Mouse (Mus musculus): ENCODE results near the gene Grik3.

Gene Grik3

DNA sequence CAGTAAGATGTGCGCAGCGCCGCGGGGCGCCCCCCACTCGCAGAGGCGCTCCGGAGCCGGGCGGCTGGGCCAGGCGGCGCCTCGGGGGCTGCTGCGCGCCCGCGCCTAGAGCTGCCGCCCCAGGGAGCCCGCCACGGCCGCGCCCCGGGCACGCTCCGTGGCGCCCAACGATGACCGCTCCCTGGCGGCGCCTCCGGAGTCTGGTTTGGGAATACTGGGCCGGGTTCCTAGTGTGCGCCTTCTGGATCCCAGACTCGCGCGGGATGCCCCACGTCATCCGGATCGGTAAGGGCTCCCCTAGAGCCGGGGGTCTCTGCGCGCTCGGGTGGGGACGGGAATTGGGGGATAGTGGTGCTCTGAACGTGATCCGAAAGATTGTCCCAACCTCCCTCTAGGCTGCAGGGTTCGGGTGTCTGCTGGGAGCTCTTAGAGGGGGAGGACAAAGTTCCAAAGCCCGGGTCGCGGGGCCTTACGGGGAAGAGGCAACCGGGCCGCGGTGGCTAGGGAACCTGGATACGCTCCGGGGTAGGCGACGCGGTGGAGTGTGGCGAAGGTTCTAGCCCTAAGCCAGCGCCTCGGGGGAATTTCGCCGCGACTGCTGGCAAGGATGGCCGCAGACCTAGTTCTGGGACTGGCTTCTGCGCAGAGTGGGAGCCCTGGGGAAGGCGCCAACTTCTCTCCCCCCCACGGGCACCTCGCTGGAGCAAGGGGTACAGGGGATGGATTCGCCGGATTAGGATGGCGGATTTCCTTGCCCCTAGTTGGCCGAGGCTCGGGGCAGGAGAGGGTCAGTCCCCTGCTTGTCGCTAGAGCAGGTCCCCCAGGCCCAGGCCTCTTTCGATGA, at the start of gene Grik3:
Gene Grik3, plus strand, starts transcription at position 40 of the 844 bp plus-strand sequence.
- peak in 1 of 2 experiments; percentile 13 for DNase-seq

DNA sequence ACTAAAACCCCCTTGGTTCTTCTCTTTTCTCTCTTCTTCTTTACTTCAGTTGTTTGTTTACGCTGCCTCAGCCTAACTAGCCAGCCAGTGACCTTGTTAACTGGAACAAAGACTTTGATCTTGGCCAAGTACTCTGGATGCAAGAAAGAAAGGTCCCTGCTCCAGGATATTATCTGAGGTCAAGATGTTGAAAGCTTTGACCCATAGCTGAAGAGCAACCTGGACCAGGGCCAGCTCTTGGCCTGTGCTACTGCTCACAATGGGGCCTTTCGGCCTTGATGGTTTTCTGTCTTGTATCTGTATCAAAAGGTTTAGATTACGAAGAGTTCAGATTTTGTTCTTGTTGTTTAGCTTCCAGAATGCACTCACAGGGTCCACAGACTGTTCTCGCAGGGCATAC, 48.7 kb upstream of the Grik3 start:
- DNase-seq = no peak

DNA sequence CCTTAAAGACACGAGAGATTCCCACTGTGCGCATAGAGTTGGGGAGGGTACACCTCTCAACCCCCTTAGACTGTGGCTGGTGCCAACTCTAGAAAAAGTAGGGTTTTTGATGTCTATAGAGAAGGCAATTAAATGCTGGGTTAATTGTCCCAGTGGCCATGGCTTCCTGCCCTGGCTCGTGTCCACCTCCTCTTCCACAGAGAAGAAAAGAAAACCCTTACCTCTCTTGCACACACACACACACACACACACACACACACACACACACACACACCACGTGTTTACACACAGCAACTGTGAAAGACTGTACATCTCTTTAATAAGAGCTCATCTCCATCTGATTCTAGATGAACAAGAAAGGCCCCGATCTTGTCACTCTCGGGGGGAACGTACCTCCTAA, 46.1 kb upstream of the Grik3 start:
- no peak for DNase-seq

DNA sequence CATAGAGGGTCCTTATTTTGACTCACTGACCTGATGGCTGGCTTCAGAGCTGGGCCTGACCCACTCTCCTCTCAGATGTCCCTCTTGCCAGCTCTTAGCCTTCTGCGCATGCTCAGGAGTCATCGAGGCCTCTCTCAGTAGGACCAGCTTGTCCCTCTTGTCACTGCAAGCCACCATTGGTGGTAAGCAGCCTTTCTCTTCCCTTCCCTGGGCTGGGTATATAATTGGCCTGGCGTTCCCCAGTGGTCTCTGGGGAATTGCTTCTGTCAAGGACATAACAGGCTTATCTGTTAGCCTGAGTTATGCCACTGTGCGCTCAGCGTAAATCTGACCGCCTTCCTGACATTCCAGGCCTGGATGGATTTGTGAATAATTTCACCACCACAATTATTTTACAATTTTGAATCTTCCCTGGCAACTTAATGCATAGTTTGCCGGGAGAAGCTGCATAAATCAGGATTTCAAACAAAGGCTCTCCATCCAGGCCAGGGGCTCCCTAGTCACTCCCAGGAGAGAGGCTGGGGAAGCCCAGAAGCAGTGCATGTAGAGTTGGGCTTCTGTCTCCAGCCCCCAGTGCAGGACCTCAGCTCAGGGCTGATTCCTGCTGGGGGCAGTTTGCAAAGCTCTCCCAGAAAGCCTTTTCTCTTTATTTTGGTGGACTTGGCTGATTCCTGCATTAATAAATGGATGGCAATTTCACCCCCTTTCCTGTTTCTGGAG, 39.7 kb upstream of the Grik3 start:
- DNase-seq = no peak

DNA sequence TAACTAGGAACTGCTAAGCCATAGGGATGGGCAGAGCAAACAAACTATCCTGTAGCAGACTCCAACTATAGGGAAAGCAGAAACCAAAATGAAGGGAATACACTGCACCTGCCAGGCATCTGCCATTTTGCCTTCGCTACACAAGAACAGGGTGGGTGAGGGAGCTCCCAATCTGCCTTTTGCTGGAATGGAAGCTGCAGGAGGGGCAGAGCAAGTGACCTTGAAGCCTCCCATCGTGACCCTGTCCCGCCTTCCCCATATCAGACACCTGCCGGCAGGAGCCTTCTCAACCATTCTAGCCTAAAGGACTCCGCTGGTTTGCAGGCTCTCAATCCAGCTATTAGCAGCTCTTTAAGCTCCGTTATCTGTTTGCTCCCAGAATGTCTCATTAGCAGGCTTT, 38.7 kb upstream of the Grik3 start:
- no peak for DNase-seq

DNA sequence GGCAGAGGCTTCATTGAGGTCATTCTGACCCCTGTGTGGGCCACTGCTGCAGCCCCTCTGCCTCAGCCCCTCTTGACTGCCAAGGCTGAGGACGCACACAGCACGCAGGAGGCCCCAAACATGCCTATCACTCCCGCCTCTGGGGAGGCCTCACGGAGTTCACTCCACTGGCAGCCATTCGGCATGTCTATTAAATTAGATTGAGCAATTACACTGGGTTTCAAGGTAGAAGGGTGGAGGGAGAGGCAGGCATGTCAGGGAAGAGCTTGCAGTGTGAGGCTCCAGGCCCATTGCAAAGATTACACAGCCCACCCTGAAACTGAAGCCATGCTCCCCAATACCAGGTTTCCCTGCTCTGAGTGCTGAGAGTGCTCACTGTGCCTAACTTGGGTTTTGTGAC, 34.0 kb upstream of the Grik3 start:
- DNase-seq = no peak

DNA sequence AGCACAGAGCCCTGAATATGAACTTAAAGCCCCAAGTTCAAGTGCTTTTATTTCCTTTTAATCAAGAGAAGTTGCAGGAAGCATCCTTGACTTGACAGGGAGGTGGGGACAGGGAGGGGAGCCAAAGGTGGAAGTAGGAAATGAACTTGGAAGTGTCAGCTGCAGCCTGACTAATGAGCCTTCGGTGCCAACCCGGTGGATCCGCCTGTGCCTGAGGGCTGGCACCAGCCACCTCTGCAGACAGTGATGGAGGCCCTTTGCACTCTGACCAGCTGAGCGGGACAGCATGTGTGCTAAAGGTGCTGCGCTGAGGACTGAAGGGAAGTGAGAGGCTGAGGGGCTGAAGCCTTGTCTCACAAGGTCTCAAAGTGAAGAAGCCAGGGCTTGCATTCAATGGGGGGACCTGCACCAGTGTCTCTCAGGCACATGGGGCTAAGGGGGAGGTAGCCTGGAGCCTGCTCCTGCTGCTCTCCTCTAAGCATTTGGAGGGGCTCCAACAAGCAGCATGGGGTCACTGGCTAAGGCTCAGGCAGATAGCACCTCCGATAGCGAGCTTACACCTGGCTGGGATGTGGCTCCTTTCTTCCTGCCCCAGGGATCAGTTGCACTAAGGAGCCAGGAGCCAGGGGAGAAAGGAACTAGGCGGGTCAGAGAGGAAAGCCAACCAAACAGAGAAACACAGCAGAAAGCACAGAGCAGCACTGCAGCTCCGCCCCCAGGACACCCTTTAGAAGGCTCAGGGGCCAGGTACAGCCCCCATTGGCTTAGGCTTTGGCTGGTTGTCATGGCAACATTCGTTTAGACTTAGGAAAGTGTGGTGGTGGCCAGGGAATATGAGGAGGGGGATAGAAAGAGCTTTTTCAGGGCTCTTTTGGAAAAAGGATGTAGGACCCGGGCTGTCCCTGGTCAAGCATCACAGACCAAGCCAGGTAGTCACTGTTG, 33.1 kb upstream of the Grik3 start:
- peak; percentile 24 to 37 for DNase-seq

DNA sequence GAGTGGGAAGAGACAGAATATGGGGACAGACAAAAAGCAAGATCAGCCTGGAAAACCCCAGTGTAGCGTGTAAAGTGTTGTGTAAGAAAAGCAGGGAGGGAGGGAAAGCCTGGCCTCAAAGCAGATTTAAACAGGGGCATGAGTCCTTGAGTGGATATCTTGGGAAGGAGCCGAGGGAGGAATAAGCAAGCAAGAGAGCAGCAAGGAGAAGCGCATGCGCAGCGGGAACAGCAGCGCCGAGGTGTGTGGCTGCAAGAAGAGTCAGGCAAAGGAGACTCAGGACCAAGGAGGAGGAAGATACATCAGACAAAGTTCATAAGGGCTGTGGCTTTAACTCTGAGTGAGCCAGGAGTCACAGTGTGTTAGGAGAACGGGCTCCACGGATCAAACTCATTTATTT, 30.7 kb upstream of the Grik3 start:
- no peak for DNase-seq

DNA sequence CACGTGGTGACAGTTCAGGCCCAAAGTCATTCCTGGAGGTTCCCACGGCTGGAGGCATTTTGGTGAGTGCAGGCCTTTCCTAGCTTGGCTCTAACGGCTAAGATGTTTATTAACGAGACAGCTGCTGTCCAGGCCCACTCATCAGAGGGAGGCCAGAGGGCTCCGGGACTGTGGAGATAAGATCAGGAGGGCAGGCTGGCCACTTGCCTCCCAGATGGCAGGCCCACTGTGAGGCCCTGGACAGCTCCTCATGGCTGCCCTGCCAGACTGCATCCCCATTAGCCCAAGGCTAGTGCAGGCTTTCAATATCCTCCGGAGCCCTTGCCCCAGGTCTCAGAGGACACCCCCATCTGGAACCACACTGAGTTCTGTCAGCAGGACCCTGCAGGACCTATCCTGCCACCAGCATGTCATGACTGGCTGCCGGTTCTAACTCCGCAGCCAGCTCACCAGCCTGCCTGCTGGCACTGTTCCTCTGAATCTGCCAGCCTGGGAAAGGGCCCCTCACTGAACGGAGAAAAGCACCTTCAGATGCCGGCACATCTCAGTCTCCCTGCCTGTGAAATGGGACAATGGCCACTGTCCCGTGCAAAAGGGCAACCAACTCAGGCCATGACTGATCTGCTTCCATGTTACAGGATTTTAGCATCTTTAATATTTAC, 20.7 kb upstream of the Grik3 start:
- DNase-seq = no peak

DNA sequence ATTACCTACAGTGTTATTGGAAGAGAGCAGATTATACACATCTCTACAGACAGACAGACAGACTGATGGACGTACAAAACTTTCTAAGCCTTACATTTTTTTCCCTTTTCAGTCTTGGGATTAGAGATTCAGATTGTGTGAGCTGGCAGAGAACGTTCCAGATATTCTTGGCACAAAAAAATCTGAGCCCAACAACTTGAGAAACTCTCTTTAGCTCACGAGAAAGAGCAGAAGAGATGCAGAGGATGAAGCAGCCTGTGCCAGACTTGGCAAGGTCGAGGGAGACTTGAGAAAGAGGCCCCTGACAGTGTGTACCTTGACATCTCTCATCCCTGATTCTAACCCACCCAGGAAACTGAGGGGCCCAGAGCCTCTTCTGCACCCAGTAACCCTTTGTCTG, 15.6 kb upstream of the Grik3 start:
- no peak for DNase-seq

DNA sequence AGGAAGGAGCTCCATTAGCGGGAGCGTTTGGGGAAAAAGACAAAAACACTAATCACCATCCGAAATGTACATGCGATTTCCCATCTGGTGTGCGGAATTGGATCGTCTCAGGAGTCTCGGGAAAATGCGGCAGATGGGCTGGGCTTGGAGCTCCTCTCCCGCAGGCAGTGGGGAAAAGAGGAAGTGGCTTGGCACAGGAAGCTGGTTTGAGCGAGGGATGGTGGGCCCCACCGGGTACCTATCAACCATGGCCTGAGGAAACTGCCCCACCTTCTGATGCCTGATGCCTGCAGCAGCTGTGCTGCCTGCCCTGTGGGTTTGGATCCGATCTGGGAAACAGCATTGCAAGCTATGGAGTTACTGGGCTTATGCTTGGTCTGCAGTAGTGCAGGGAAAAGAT, 12.4 kb upstream of the Grik3 start:
- DNase-seq = no peak

DNA sequence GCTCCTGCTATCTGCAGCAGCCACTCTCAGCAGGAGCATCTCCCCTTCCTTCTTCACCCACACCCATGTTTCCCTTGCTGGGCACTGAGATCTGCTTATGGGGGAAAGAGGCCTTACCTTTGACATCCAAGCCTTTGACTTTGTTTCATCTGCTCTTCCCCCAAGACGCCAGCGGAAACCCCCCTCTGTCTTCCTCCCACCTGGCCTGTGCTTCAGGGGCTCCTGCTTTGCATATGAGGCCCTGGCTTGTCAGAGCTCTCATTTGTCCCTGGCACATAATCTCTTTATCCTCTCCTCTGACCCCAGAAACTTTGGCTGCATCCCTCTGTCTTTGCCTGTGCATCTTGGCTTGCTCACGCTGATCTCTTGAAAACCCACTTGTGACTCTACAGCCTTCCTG, 9.2 kb upstream of the Grik3 start:
- DNase-seq = no peak

DNA sequence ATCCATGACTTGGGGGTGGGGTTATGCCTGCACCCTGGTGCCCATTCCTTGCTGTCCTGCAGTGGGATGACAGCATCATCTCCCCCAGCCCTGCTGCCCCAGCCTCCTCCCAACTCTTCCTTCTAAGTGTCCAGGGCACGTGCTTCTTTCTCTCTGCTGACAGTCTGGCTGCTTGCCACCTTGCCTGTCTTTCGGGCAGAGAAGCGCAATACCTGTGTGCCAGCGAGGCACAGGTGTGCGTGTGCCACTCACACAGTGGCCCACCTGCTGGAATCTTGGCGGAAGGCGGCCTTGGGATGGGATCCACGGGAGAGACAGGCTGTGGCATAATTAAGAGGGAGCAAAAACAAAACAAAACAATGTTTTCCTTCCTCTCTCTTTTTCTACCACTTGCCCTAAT, 6.4 kb upstream of the Grik3 start:
- no peak for DNase-seq

DNA sequence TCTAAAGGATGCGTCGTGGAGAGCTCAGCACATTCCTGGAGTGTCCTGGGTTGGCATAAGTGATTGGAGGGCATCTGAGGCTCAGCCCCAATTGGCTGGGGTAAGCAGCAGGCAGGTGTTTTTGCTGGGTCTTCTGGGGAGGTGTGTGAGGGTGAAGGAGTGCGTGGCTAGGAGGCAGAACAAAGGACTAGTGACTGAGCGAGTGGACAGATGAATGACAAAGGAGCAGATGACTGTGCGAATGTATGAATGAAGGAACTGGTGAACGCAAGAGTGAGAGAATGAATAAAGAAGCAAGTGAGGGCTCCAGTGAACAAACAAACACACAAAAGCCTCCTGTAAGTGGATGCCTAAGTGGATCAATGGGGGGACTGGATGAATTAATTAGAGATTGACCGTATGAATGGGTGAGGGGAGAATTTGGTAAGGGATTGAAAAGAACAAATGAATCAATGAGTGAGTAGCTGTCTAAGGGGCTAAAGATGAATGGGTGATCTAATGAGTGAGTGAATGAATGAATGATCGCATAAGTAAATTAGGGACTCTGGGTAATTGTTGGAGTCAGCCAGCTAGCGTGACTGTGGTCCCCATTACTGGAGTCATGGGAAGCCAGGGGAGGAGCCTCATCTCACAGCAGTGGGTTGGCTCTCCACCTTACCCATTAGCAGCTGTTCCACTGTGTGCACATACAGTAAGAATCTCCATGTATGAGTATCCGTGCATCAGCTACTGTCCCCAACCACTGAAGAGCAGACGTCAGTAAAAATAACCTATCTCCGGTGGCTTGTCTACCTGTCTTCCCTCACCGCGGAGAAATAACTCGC, 4.9 kb upstream of the Grik3 start:
- no peak for DNase-seq

DNA sequence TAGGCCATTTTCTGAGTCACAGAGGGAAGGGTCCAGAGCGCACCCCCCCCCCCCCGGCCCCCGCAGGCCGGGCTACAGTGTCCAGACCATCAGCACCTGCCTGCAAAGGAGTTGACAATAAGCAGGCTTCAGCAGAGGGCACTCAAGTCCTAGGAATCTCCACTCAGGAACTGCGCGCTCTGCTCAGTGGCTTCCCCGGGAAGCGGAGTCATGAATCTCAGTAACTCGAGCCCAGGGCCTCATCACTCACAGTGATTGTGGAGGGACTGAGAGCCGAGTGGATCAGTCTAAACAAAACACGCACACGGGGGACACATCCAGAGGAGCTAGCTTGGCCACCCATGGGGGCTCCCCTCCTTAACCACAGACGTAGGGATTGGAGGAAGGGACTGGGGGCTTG, 3.9 kb upstream of the Grik3 start:
- peak; percentile 14 to 27 for DNase-seq

DNA sequence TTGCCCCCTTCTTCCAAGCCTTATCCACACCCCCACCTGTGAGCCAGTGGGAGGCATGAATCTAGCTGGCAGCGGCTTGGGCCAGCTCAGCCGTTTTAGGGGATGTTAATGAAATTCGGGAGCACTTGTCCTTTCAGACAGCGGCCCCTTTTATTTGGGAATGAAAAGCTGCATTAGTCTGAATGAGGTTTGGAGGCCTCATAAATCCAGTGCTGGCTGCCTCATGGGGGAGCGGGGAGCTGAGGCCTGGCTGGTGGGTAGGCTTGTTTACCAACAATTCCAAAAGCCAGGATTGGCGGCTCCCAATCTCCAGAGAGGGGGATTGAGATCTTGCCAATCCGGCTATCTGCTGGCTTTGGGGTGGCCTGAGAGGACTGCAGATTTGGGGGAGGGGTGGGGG, 3.5 kb upstream of the Grik3 start:
- DNase-seq = no peak

DNA sequence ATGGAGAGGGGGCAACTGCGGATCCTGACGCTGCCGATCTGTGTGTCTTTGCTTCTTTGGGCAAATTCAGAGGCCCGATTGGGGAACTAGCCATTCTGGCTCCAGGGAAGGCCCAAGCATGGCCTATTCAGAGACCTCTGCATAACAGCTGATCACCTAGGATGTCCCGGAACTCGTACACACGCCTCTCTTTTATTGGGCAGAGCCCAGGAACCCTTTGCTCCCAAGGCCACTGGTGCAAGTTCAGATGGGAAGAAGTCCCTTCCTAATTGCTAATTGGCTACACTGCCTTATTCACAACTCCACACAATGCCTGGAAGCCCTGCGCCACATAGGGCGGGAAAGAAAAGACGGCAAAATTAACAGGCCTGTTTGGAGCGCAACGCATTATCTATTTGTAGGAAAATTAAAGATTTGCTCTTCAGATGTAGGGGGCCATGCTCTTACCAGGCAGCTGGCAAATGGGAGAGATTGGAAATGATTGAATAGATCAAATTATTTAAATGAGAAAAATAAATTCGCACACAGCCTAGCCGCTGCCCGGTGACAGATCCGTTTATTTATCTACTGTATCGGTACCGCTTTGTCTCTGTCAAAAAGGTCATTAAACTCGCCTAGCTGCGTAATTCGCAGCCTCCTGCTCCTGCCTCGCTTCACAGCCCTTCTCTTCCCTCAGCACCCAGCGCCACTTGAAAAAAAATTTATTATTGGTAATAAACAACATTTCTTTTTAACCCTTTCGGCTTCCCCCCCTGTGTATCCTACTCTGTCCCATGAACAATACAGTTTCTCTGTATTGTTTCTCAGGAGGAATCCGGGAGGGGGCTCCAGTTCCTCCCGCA, 1.5 kb upstream of the Grik3 start:
- no peak for DNase-seq

DNA sequence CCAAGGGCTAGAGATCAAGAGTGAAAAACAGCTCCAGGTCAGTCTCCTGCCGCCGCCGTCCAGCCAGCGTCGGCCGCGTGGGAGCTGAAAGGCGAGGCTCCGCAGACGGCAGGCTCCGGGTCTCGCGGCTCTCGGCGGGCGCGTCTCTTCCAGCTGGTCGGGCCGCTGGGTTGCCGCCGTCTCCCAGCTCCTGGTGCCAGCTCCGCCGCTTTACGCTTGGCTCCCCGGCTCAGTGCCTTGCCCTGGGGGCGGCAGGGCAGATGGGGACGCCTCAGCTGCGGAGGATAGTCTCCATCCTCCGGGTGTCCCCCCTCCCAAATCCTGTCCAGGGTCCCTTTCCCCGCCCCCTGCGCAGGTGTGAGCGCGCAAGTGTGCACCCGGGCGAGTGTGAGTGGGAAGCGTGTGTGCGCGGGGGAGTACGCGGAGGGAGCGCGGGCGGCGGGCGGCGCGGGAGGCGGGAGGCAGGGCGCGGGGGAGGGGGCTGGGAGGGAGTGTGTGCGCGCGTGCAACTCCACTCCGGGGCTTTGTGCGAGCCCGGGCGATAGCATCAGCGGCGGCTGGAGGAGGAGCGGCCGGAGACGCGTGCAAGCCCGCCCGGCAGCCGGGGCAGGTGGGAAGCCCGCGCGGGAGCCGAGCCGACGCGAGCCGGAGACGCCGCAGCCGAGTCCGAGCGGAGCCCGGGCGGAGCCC, 454 bp upstream of the Grik3 start:
- DNase-seq = peak; percentile 56 to 70

DNA sequence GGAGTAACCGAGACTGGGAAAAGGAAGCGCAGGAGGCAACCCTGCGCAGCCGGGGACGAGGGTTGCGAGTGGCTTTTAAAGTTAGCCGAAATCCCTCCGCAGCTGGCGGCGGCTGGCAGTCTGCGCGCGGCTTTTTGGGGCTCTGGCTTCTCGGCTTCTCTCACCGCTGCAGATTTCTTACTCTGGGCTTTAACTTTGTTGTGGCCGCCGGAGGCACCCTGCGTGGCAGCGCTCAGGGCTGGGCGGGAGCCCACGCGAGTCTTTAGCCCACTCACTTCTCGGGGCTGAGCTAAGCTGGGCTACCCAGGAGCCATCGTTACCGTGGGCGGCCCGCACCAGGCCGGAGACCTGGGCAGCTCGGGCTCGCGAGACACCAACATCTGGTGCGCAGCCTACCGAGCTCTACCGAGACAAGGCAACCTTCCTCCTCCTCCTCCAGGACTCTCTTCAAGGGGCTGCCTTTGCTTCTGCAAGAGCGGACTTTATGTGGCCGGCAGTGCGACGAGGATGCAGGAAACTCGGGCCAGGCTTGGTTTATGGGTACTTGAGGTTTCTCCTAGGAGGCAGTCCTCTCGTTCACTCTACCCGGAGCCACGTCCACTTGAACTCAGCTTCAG, 1.1 kb downstream of the Grik3 start:
- peak; percentile 8 to 11 for DNase-seq

DNA sequence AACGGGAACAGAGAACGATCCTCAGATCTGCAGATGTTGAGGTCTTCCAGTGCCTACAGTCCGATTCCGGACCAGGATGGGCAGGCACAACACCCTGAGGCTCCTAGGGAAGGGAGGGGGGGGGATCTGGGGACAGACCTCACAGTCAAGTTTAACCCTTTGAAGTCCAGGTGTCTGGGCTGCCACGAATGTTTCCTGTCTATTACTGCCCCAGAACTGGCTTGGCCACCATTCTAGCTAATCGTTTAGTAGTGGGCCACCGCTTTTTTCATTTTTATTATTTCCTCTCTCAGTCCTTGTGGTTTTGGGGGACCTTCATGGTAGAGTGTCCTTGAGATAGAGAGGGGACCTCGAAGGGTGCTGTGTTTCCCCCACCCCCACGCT, 1.6 kb downstream of the Grik3 start:
- DNase-seq = no peak
